Mouse (Mus musculus) liver, postnatal 0 days (tissue): Measurements from ENCODE around the gene Ubac2.

Experiments
- CTCF ChIP-seq: sonication (generic); IDR thresholded peaks from 2 replicates; pipeline ENCODE4 v1.5.1; 2016; ENCODE audit warnings: antibody characterized with exemption, low read depth
- EP300 ChIP-seq: IDR thresholded peaks from 2 replicates; pipeline ENCODE4 v1.6.1; 2016; ENCODE audit warnings: antibody characterized with exemption, low read depth, mild to moderate bottlenecking

- TF ChIP-seq EP300 (no peak), CTCF (no peak)
These were observed 108.9 kb downstream of the Ubac2 start for GRCm38 (mm10) chr14:121987287-121987686.
